ENCODE assay signal across 8 mouse cellular contexts in genomic region chr12:111474893-111475643, GRCm38 (mm10). TPM values are rescaled to one million over a fixed set of nuclear protein-coding genes. Genes with fewer than 3 reads are reported as not detected.
A peak's percentile ranks its signal among the peaks of the same experiment; 100 is the strongest.
DNase-seq lines count a peak whose midpoint lies in the region; ATAC-seq and TF ChIP-seq lines count a peak whose summit lies in the region.

No protein-coding gene starts in this region.

- WGBS in liver, postnatal 0 days (ENCODE audit: insufficient replicate concordance), result 60% methylated on average over 8 of the region's 8 CpGs
- WGBS in embryonic facial prominence, embryonic 15.5 days, result 34% methylated on average over 8 of the region's 8 CpGs
- WGBS in heart, postnatal 0 days, result 43% methylated on average over 8 of the region's 8 CpGs

- no peaks in the 10 kb centered on the region for H3K4me1 ChIP-seq in liver, postnatal 0 days (ENCODE audit: insufficient read depth)
- H3K4me1 ChIP-seq in embryonic facial prominence, embryonic 15.5 days, result peaks cover 13% of the 10 kb centered on the region
- no peaks in the 10 kb centered on the region for H3K4me1 ChIP-seq in heart, postnatal 0 days (ENCODE audit: control insufficient read depth, insufficient read depth)

- TF ChIP-seq EP300 in liver, postnatal 0 days (IDR thresholded peaks at IDR 0.05; ENCODE audit: low read depth), result no peak
- no peak for TF ChIP-seq EP300 in heart, postnatal 0 days (IDR thresholded peaks at IDR 0.05; ENCODE audit: low read depth)

- H3K27me3 ChIP-seq in liver, postnatal 0 days (ENCODE audit: insufficient read depth, low read length), result no peaks in the 10 kb centered on the region
- no peaks in the 10 kb centered on the region for H3K27me3 ChIP-seq in embryonic facial prominence, embryonic 15.5 days
- H3K27me3 ChIP-seq in heart, postnatal 0 days (ENCODE audit: control insufficient read depth, insufficient read depth, low read length), result peaks cover 5% of the 10 kb centered on the region; the same call in 1 of the 2 replicates

- H3K4me2 ChIP-seq in liver, postnatal 0 days (ENCODE audit: low read depth, low read length), result no peak overlapping the region
- no peak overlapping the region for H3K4me2 ChIP-seq in embryonic facial prominence, embryonic 15.5 days (replicated peaks)
- H3K4me2 ChIP-seq in heart, postnatal 0 days (ENCODE audit: low read depth, low read length), result no peak overlapping the region

- no peaks in the 10 kb centered on the region for H3K9me3 ChIP-seq in liver, postnatal 0 days (ENCODE audit: low read length)
- H3K9me3 ChIP-seq in embryonic facial prominence, embryonic 15.5 days (replicated peaks), result 0 out of 2 replicates have a peak, but pooled peaks cover 4% of the 10 kb centered on the region
- H3K9me3 ChIP-seq in heart, postnatal 0 days (replicated peaks; ENCODE audit: control insufficient read depth, low read length), result no peaks in the 10 kb centered on the region

- H3K4me3 ChIP-seq in liver, postnatal 0 days (ENCODE audit: low read depth, low read length), result no peak overlapping the region
- H3K4me3 ChIP-seq in embryonic facial prominence, embryonic 15.5 days (replicated peaks), result no peak overlapping the region
- no peak overlapping the region for H3K4me3 ChIP-seq in heart, postnatal 0 days (ENCODE audit: low read depth, low read length)

- H3K36me3 ChIP-seq in liver, postnatal 0 days (replicated peaks; ENCODE audit: insufficient read depth, low read length), result no peaks in the 10 kb centered on the region
- H3K36me3 ChIP-seq in embryonic facial prominence, embryonic 15.5 days, result no peaks in the 10 kb centered on the region
- H3K36me3 ChIP-seq in heart, postnatal 0 days (replicated peaks; ENCODE audit: control insufficient read depth, insufficient read depth, low read length), result no peaks in the 10 kb centered on the region

- no peak overlapping the region for H3K9ac ChIP-seq in liver, postnatal 0 days (replicated peaks)
- H3K9ac ChIP-seq in embryonic facial prominence, embryonic 15.5 days, result no peak overlapping the region
- no peak overlapping the region for H3K9ac ChIP-seq in heart, postnatal 0 days (replicated peaks; ENCODE audit: low read depth, low read length)

- peak; percentile 34; the same call in 1 of the 2 replicates for TF ChIP-seq CTCF in liver, postnatal 0 days (IDR thresholded peaks at IDR 0.05; ENCODE audit: low read depth)
- peak; percentile 4; the same call in 1 of the 2 replicates for TF ChIP-seq CTCF in heart, postnatal 0 days (IDR thresholded peaks at IDR 0.05; ENCODE audit: low read depth)

- DNase-seq in liver, postnatal 0 days, result no peak
- no peak for DNase-seq in liver
- DNase-seq in heart, postnatal 0 days (ENCODE audit: low spot score), result no peak
- DNase-seq in layer of hippocampus, postnatal 14 days (ENCODE audit: low spot score in 2 of 2), result peak; percentile 56 to 75
- peak; percentile 72 for DNase-seq in testis, postnatal 10 days (ENCODE audit: low spot score)
- no peak for DNase-seq in retina, embryonic 14.5 days (ENCODE audit: low spot score)

- no peak overlapping the region for H3K27ac ChIP-seq in liver, postnatal 0 days (ENCODE audit: low read depth)
- 0 out of 2 replicates have a peak overlapping the region, but pooled peaks have one; percentile 51 for H3K27ac ChIP-seq in embryonic facial prominence, embryonic 15.5 days (replicated peaks)
- no peak overlapping the region for H3K27ac ChIP-seq in heart, postnatal 0 days (ENCODE audit: low read depth)

- ATAC-seq in liver, postnatal 0 days, result no peak
- peak; percentile 78 for ATAC-seq in embryonic facial prominence, embryonic 15.5 days (ENCODE audit: insufficient number of reproducible peaks, low FRiP score, low TSS enrichment, low read depth)
- peak; percentile 39; the same call in 1 of the 2 replicates for ATAC-seq in heart, postnatal 0 days (ENCODE audit: insufficient read depth, low read depth)
- no peak for ATAC-seq in erythroblast, adult 5-6 weeks (replicated peaks; ENCODE audit: low FRiP score, poor library complexity, severe bottlenecking)

RNA-seq across cellular contexts. Expression of gene Gm266, which starts 10.6 kb away (rescaled TPM):
- polyA plus RNA-seq in liver, postnatal 0 days (2015; fragmentation: Nextera tagmentation; extraction: Ambion mirVana), result 0.49 and 0.54 TPM in 2 replicates
- 20.8 and 24.6 TPM in 2 replicates for polyA plus RNA-seq in embryonic facial prominence, embryonic 15.5 days (2015; fragmentation: Nextera tagmentation; extraction: Ambion mirVana)
- 4.0 and 4.3 TPM in 2 replicates for total RNA-seq in heart, postnatal 0 days (2014; rRNA removed; ENCODE audit: low replicate concordance)
- 0.85 and 1.3 TPM in 2 replicates for polyA plus RNA-seq in heart, postnatal 0 days (2015; fragmentation: Nextera tagmentation; extraction: Ambion mirVana)
- total RNA-seq in layer of hippocampus, postnatal 14 days (2021), result 1 to 10 TPM; 5.2 to 6.3 TPM
- total RNA-seq in erythroblast, adult 5-6 weeks (2015; ENCODE audit: low replicate concordance), result not detected in 2 replicates
- not detected in 2 replicates for total RNA-seq in erythroblast, adult 5-6 weeks (2017; ENCODE audit: low replicate concordance)

RNA-seq across cellular contexts. Expression of gene Tnfaip2, which starts 32.8 kb away (rescaled TPM):
- polyA plus RNA-seq in liver, postnatal 0 days (2015; fragmentation: Nextera tagmentation; extraction: Ambion mirVana), result 72.0 and 79.5 TPM in 2 replicates
- polyA plus RNA-seq in embryonic facial prominence, embryonic 15.5 days (2015; fragmentation: Nextera tagmentation; extraction: Ambion mirVana), result 11.8 and 17.6 TPM in 2 replicates
- 12.5 and 14.8 TPM in 2 replicates for total RNA-seq in heart, postnatal 0 days (2014; rRNA removed; ENCODE audit: low replicate concordance)
- polyA plus RNA-seq in heart, postnatal 0 days (2015; fragmentation: Nextera tagmentation; extraction: Ambion mirVana), result 8.9 and 9.5 TPM in 2 replicates
- 1 to 10 TPM in 1 of 2 experiments, under 1 TPM in 1; 0.55 to 1.2 TPM for total RNA-seq in layer of hippocampus, postnatal 14 days (2021)
- total RNA-seq in erythroblast, adult 5-6 weeks (2015; ENCODE audit: low replicate concordance), result 121 and 131 TPM in 2 replicates
- total RNA-seq in erythroblast, adult 5-6 weeks (2017; ENCODE audit: low replicate concordance), result 287 and 456 TPM in 2 replicates

RNA-seq across cellular contexts. Expression of gene Exoc3l4, which starts 58.3 kb away (rescaled TPM):
- 13.7 TPM in 2 replicates for polyA plus RNA-seq in liver, postnatal 0 days (2015; fragmentation: Nextera tagmentation; extraction: Ambion mirVana)
- polyA plus RNA-seq in embryonic facial prominence, embryonic 15.5 days (2015; fragmentation: Nextera tagmentation; extraction: Ambion mirVana), result 10.6 and 11.1 TPM in 2 replicates
- 7.9 and 51.6 TPM in 2 replicates for total RNA-seq in heart, postnatal 0 days (2014; rRNA removed; ENCODE audit: low replicate concordance)
- 8.5 and 9.8 TPM in 2 replicates for polyA plus RNA-seq in heart, postnatal 0 days (2015; fragmentation: Nextera tagmentation; extraction: Ambion mirVana)
- total RNA-seq in layer of hippocampus, postnatal 14 days (2021), result 1 to 10 TPM; 1.2 to 2.3 TPM
- total RNA-seq in erythroblast, adult 5-6 weeks (2015; ENCODE audit: low replicate concordance), result not detected in 2 replicates
- not detected in 2 replicates for total RNA-seq in erythroblast, adult 5-6 weeks (2017; ENCODE audit: low replicate concordance)

Comparison
In these comparisons a context has a peak if more than half of its experiments do, and no peak if none do; other contexts are left out.
1. ATAC-seq: peak in embryonic facial prominence, embryonic 15.5 days (single experiment) and heart, postnatal 0 days (single experiment); none in liver, postnatal 0 days (single experiment) and erythroblast, adult 5-6 weeks (single experiment).
2. DNase-seq: peak in layer of hippocampus, postnatal 14 days (2 of 2) and testis, postnatal 10 days (single experiment); none in liver, postnatal 0 days (single experiment), liver (single experiment), heart, postnatal 0 days (single experiment) and retina, embryonic 14.5 days (single experiment).